ENCODE assay signal across 8 mouse cellular contexts in genomic region chr4:55530731-55531095, GRCm38 (mm10). TPM values are rescaled to one million over a fixed set of nuclear protein-coding genes. Genes with fewer than 3 reads are reported as not detected.
DNase-seq lines count a peak whose midpoint lies in the region; ATAC-seq and TF ChIP-seq lines count a peak whose summit lies in the region.

No protein-coding gene starts in this region.

- H3K4me1 ChIP-seq in limb, embryonic 11.5 days (ENCODE audit: control insufficient read depth, insufficient read depth, low read length): peaks cover 9% of the 10 kb centered on the region; the same call in 1 of the 2 replicates
- 0 out of 2 replicates have a peak, but pooled peaks cover 3% of the 10 kb centered on the region for H3K4me1 ChIP-seq in midbrain, postnatal 0 days (ENCODE audit: insufficient read depth, low read length)

- H3K36me3 ChIP-seq in limb, embryonic 11.5 days (ENCODE audit: control insufficient read depth, insufficient read depth, low read length): no peaks in the 10 kb centered on the region
- no peaks in the 10 kb centered on the region for H3K36me3 ChIP-seq in midbrain, postnatal 0 days (ENCODE audit: insufficient read depth, low read length)

- H3K4me3 ChIP-seq in limb, embryonic 11.5 days (ENCODE audit: low read depth, low read length): peak overlapping the region; percentile 48
- peak overlapping the region; percentile 64 for H3K4me3 ChIP-seq in midbrain, postnatal 0 days (ENCODE audit: low read depth, low read length)

- ATAC-seq in limb, embryonic 11.5 days (ENCODE audit: insufficient number of reproducible peaks, low FRiP score, low TSS enrichment, low read depth): no peak
- ATAC-seq in midbrain, postnatal 0 days (ENCODE audit: low FRiP score): no peak

- H3K27me3 ChIP-seq in limb, embryonic 11.5 days (ENCODE audit: control insufficient read depth, insufficient read depth, low read length): peaks cover 19% of the 10 kb centered on the region
- H3K27me3 ChIP-seq in midbrain, postnatal 0 days (ENCODE audit: insufficient read depth, low read length): peaks cover 6% of the 10 kb centered on the region; the same call in 1 of the 2 replicates

- DNase-seq in adrenal gland, postnatal 25 days: peak; percentile 14
- no peak for DNase-seq in adrenal gland, adult (ENCODE audit: inconsistent age in 2 of 2, low spot score in 1 of 2)
- DNase-seq in thymus, postnatal 14 days: peak; percentile 24
- no peak for DNase-seq in thymus, postnatal 10 days (ENCODE audit: low spot score in 2 of 2)
- DNase-seq in limb, embryonic 11.5 days (ENCODE audit: low spot score): peak; percentile 64
- no peak for DNase-seq in midbrain, postnatal 0 days (ENCODE audit: low spot score)
- DNase-seq in adipocyte (ENCODE audit: low spot score): no peak
- no peak for DNase-seq in layer of hippocampus, adult 9-11 months

- H3K27ac ChIP-seq in limb, embryonic 11.5 days (replicated peaks; ENCODE audit: low read depth, low read length): no peak overlapping the region
- H3K27ac ChIP-seq in midbrain, postnatal 0 days (ENCODE audit: low read depth, low read length): no peak overlapping the region

- H3K9ac ChIP-seq in limb, embryonic 11.5 days (ENCODE audit: low read length): no peak overlapping the region
- H3K9ac ChIP-seq in midbrain, postnatal 0 days (replicated peaks; ENCODE audit: low read length, poor library complexity, severe bottlenecking): peak overlapping the region; percentile 20

- TF ChIP-seq CTCF in midbrain, postnatal 0 days (IDR thresholded peaks at IDR 0.05): no peak

- H3K4me2 ChIP-seq in limb, embryonic 11.5 days (ENCODE audit: low read depth, severe bottlenecking): peak overlapping the region; percentile 76
- peak overlapping the region; percentile 94 for H3K4me2 ChIP-seq in midbrain, postnatal 0 days (ENCODE audit: low read depth, low read length, poor library complexity, severe bottlenecking)

- WGBS in limb, embryonic 11.5 days: under 1% methylated on average over 20 of the region's 20 CpGs
- under 1% methylated on average over 20 of the region's 20 CpGs for WGBS in midbrain, postnatal 0 days

- no peaks in the 10 kb centered on the region for H3K9me3 ChIP-seq in limb, embryonic 11.5 days (ENCODE audit: control insufficient read depth, low read length)
- H3K9me3 ChIP-seq in midbrain, postnatal 0 days (ENCODE audit: low read length): no peaks in the 10 kb centered on the region

RNA-seq across cellular contexts. Expression of gene Klf4, which starts 1.6 kb away (rescaled TPM):
- total RNA-seq in adrenal gland, postnatal 25 days (2021): 6.7 and 8.7 TPM in 2 replicates
- polyA plus RNA-seq in limb, embryonic 11.5 days (2014; fragmentation: Nextera tagmentation; extraction: Ambion mirVana): 1.4 and 1.6 TPM in 2 replicates
- total RNA-seq in midbrain, postnatal 0 days (2014; rRNA removed): 8.2 and 12.4 TPM in 2 replicates
- polyA plus RNA-seq in midbrain, postnatal 0 days (2015; fragmentation: Nextera tagmentation; extraction: Ambion mirVana): 4.1 and 4.3 TPM in 2 replicates

Comparison
In these comparisons a context has a peak if more than half of its experiments do, and no peak if none do; other contexts are left out.
1. DNase-seq: peak in adrenal gland, postnatal 25 days (single experiment), thymus, postnatal 14 days (single experiment) and limb, embryonic 11.5 days (single experiment); none in adrenal gland, adult (0 of 2), thymus, postnatal 10 days (0 of 2), midbrain, postnatal 0 days (single experiment), adipocyte (single experiment) and layer of hippocampus, adult 9-11 months (single experiment).